Mouse (Mus musculus): ENCODE results near the gene Gm11555. TPM values are rescaled to one million over a fixed set of nuclear protein-coding genes. Genes with fewer than 3 reads are reported as not detected.
"Not testable (repeated sequence)": the region's sequence is repeated elsewhere in the genome, so short reads cannot be mapped to it uniquely, and the experiment has no call there.

The Gm11555 gene
- total RNA-seq, 2 experiments from 2014 or later: not detected

DNA sequence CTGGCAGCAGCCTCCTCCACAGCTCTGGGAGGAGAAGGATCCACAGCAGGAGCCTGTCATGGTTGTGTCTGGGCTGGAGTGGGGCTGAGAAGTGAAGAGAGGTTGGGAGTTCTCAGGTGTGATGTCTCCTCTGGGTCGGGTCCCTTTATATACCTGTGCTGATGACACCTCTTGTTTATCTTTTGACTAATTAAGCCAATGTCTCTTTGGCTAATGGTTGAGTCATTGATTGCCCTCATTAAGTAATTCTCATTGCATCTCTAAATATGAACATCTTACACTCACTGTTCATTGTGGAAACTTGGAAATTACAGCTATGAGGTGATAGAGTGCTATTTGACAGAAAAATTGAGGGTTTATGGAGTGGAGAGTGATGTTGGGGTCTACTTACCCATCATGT, 46.8 kb downstream of the Gm11555 start, which contains the start of gene Gm11938:
Gene Gm11938, minus strand, starts transcription at position 101 of the 400 bp plus-strand sequence.
- ATAC-seq (replicated peaks; ENCODE audit: poor library complexity): not testable (repeated sequence)

Other genes starting within 250 kb of the Gm11555 start
Only the 30 nearest of the 38 such genes appear.
- gene Krt23, start 157.1 kb downstream of the Gm11555 start, total RNA-seq (2015): not detected in 2 replicates
- gene Krt23, start 157.1 kb downstream of the Gm11555 start, total RNA-seq (2017): not detected in 2 replicates
- gene Krt39, start 128.9 kb downstream of the Gm11555 start, total RNA-seq (2015): not detected in 2 replicates
- not detected in 2 replicates for gene Krt39, start 128.9 kb downstream of the Gm11555 start, total RNA-seq (2017)
- not detected in 2 replicates for gene Krt40, start 107.1 kb downstream of the Gm11555 start, total RNA-seq (2015)
- not detected in 2 replicates for gene Krt40, start 107.1 kb downstream of the Gm11555 start, total RNA-seq (2017)
- not detected in 2 replicates for gene Krtap3-3, start 99.4 kb downstream of the Gm11555 start, total RNA-seq (2015)
- not detected in 2 replicates for gene Krtap3-3, start 99.4 kb downstream of the Gm11555 start, total RNA-seq (2017)
- gene Krtap3-2, start 93.4 kb downstream of the Gm11555 start, total RNA-seq (2015): not detected in 2 replicates
- not detected in 2 replicates for gene Krtap3-2, start 93.4 kb downstream of the Gm11555 start, total RNA-seq (2017)
- not detected in 2 replicates for gene Gm11939, start 90.8 kb downstream of the Gm11555 start, total RNA-seq (2015)
- gene Gm11939, start 90.8 kb downstream of the Gm11555 start, total RNA-seq (2017): not detected in 2 replicates
- gene Krtap3-1, start 83.6 kb downstream of the Gm11555 start, total RNA-seq (2015): not detected in 2 replicates
- not detected in 2 replicates for gene Krtap3-1, start 83.6 kb downstream of the Gm11555 start, total RNA-seq (2017)
- gene Krtap1-5, start 69.2 kb downstream of the Gm11555 start, total RNA-seq (2015): not detected in 2 replicates
- gene Krtap1-5, start 69.2 kb downstream of the Gm11555 start, total RNA-seq (2017): not detected in 2 replicates
- not detected in 2 replicates for gene Krtap1-4, start 66.6 kb downstream of the Gm11555 start, total RNA-seq (2015)
- not detected in 2 replicates for gene Krtap1-4, start 66.6 kb downstream of the Gm11555 start, total RNA-seq (2017)
- not detected in 2 replicates for gene Krtap1-3, start 58.9 kb downstream of the Gm11555 start, total RNA-seq (2015)
- not detected in 2 replicates for gene Krtap1-3, start 58.9 kb downstream of the Gm11555 start, total RNA-seq (2017)
- not detected in 2 replicates for gene Krtap9-3, start 52.1 kb downstream of the Gm11555 start, total RNA-seq (2015)
- not detected in 2 replicates for gene Krtap9-3, start 52.1 kb downstream of the Gm11555 start, total RNA-seq (2017)
- gene Gm11938, start 46.9 kb downstream of the Gm11555 start, total RNA-seq (2015): not detected in 2 replicates
- not detected in 2 replicates for gene Gm11938, start 46.9 kb downstream of the Gm11555 start, total RNA-seq (2017)
- not detected in 2 replicates for gene Gm11937, start 40.0 kb downstream of the Gm11555 start, total RNA-seq (2015)
- gene Gm11937, start 40.0 kb downstream of the Gm11555 start, total RNA-seq (2017): not detected in 2 replicates
- gene Krtap2-4, start 35.4 kb downstream of the Gm11555 start, total RNA-seq (2015): not detected in 2 replicates
- gene Krtap2-4, start 35.4 kb downstream of the Gm11555 start, total RNA-seq (2017): not detected in 2 replicates
- gene Gm11562, start 29.8 kb downstream of the Gm11555 start, total RNA-seq (2015): not detected in 2 replicates
- not detected in 2 replicates for gene Gm11562, start 29.8 kb downstream of the Gm11555 start, total RNA-seq (2017)
- gene Krtap4-1, start 22.0 kb downstream of the Gm11555 start, total RNA-seq (2015): not detected in 2 replicates
- gene Krtap4-1, start 22.0 kb downstream of the Gm11555 start, total RNA-seq (2017): not detected in 2 replicates
- not detected in 2 replicates for gene Krtap4-2, start 15.2 kb downstream of the Gm11555 start, total RNA-seq (2015)
- not detected in 2 replicates for gene Krtap4-2, start 15.2 kb downstream of the Gm11555 start, total RNA-seq (2017)
- not detected in 2 replicates for gene Krtap4-7, start 6.1 kb downstream of the Gm11555 start, total RNA-seq (2015)
- gene Krtap4-7, start 6.1 kb downstream of the Gm11555 start, total RNA-seq (2017): not detected in 2 replicates
- not detected in 2 replicates for gene Gm11563, start 8.7 kb upstream of the Gm11555 start, total RNA-seq (2015)
- not detected in 2 replicates for gene Gm11563, start 8.7 kb upstream of the Gm11555 start, total RNA-seq (2017)
- gene Krtap4-6, start 15.7 kb upstream of the Gm11555 start, total RNA-seq (2015): not detected in 2 replicates
- not detected in 2 replicates for gene Krtap4-6, start 15.7 kb upstream of the Gm11555 start, total RNA-seq (2017)
- gene Gm14190, start 40.5 kb upstream of the Gm11555 start, total RNA-seq (2015): not detected in 2 replicates
- gene Gm14190, start 40.5 kb upstream of the Gm11555 start, total RNA-seq (2017): not detected in 2 replicates
- not detected in 2 replicates for gene Gm14180, start 84.1 kb upstream of the Gm11555 start, total RNA-seq (2015)
- gene Gm14180, start 84.1 kb upstream of the Gm11555 start, total RNA-seq (2017): not detected in 2 replicates
- not detected in 2 replicates for gene Gm11595, start 122.7 kb upstream of the Gm11555 start, total RNA-seq (2015)
- gene Gm11595, start 122.7 kb upstream of the Gm11555 start, total RNA-seq (2017): not detected in 2 replicates
- not detected in 2 replicates for gene Krtap4-8, start 130.5 kb upstream of the Gm11555 start, total RNA-seq (2015)
- gene Krtap4-8, start 130.5 kb upstream of the Gm11555 start, total RNA-seq (2017): not detected in 2 replicates
- not detected in 2 replicates for gene Krtap4-9, start 135.0 kb upstream of the Gm11555 start, total RNA-seq (2015)
- not detected in 2 replicates for gene Krtap4-9, start 135.0 kb upstream of the Gm11555 start, total RNA-seq (2017)
- not detected in 2 replicates for gene Gm11596, start 143.2 kb upstream of the Gm11555 start, total RNA-seq (2015)
- gene Gm11596, start 143.2 kb upstream of the Gm11555 start, total RNA-seq (2017): not detected in 2 replicates
- not detected in 2 replicates for gene Gm11569, start 148.7 kb upstream of the Gm11555 start, total RNA-seq (2015)
- gene Gm11569, start 148.7 kb upstream of the Gm11555 start, total RNA-seq (2017): not detected in 2 replicates
- not detected in 2 replicates for gene Gm11554, start 154.2 kb upstream of the Gm11555 start, total RNA-seq (2015)
- not detected in 2 replicates for gene Gm11554, start 154.2 kb upstream of the Gm11555 start, total RNA-seq (2017)
- not detected in 2 replicates for gene Krtap4-13, start 159.7 kb upstream of the Gm11555 start, total RNA-seq (2015)
- gene Krtap4-13, start 159.7 kb upstream of the Gm11555 start, total RNA-seq (2017): not detected in 2 replicates
- not detected in 2 replicates for gene Gm11564, start 165.4 kb upstream of the Gm11555 start, total RNA-seq (2015)
- not detected in 2 replicates for gene Gm11564, start 165.4 kb upstream of the Gm11555 start, total RNA-seq (2017)

Data from megakaryocyte progenitor cell, adult 5-6 weeks (primary cell).